Mouse (Mus musculus) 3134 (cell line): ENCODE data around the gene Trim17.

Experiments
- DNase-seq: peaks from one replicate; pipeline ENCODE4 v3.0.0-alpha.2; 2011; ENCODE audit warnings: low spot score; ENCODE audit not compliant: insufficient read length; ENCODE audit errors: extremely low read depth

Gene Trim17

DNA sequence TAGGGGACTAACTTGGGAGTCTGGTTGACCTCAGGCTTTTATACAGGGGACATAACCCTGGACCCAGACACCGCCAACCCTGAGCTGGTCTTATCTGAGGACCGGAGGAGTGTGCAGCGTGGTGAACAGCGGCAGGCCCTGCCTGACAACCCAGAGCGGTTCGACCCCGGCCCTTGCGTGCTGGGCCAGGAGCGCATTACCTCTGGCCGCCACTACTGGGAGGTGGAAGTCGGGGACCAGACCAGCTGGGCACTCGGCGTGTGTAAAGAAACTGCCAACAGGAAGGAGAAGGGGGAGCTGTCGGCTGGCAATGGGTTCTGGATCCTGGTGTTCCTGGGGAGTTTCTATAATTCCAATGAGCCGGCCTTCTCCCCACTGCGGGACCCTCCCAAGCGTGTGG lies 35.7 kb downstream of the Trim17 start:
- no peak for DNase-seq

DNA sequence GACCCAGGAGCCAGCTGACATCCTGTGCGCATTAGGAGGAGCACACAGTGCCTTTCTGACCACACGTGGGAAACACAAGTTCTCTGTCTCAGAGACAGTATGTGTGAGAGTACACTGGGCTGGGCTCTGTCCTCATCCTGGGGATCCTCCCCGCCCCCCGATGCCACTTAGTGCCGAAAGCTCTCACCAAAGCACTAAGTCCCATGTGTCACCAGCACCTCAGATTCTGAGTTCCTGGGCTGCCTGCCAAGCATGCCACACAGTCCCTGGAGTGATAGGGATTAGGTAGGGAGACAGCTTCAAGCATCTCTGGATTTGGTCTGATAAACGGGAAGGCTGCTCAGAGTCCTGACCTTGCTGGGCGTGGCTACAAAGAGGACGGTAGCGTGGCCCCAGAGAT lies 36.3 kb downstream of the Trim17 start:
- no peak for DNase-seq

DNA sequence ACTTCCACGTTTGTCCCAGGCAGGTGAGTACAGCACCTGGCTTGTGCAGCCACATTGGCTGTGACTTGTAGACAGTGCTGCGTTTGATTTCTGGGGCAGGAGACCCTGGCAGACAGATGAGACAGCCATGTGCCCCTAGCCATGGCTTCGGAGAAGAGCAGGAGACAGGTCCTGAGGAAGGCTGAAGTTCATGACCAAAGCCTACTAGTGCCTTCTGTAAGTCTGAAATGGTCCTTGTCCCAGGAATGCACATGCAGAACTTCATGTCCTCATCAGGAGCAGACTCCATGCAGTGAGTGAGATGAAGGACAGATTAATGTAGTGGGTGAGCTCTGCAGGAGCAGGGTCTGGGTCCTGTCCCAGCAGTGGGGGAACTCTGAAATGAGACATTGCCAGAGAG lies 37.4 kb downstream of the Trim17 start:
- DNase-seq = no peak

DNA sequence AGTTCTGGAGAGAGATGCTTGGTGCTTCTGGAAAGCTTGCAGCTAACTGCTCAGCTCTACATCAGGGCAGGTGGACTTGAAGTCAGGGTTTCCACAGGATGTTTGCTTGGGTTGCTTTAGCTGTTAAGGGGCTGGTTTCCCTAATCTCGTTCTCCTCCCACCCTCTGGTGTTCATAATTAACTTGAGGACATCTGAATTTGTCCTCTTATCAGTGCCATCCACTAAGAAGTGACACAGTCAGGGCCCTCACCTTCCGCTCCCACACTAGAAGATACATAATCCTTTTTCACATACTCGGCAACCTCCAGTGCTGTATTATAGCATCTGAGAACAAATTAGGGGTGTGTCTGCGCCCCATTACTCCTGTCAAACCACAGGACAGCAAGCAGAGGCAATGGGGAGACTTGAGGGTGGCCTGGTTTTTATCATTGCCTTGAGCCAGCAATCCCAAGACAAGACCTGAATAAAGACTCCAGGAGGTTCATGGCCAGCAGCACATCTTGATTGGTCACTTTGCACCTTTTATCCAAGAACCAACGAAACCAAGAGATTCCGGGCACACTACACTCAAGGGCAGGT lies 38.7 kb downstream of the Trim17 start:
- DNase-seq = no peak

DNA sequence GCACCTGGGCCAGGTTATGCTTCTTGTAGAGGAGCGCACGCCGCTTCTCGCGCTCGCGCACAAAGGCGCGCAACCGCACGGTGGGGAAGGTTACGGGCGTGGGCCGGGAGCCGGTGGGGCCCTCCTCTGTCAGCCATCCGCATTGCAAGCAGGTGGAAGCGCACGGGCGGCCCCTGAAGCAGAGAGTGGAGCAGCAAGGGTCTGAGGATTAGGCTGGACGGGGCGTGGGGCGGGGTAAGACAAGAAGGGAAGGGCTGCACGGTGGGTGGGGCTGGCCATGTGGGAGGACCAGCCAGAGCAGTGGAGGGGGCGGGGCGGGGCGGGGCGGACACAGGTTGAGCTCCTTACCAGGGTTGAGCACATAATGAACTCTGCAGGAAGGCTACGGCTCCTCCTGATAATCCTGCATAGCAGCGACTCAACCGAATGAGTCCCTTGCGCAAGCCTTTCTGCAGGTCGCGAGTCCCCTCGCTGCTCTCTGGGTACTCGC lies 39.9 kb downstream of the Trim17 start:
- DNase-seq = no peak

DNA sequence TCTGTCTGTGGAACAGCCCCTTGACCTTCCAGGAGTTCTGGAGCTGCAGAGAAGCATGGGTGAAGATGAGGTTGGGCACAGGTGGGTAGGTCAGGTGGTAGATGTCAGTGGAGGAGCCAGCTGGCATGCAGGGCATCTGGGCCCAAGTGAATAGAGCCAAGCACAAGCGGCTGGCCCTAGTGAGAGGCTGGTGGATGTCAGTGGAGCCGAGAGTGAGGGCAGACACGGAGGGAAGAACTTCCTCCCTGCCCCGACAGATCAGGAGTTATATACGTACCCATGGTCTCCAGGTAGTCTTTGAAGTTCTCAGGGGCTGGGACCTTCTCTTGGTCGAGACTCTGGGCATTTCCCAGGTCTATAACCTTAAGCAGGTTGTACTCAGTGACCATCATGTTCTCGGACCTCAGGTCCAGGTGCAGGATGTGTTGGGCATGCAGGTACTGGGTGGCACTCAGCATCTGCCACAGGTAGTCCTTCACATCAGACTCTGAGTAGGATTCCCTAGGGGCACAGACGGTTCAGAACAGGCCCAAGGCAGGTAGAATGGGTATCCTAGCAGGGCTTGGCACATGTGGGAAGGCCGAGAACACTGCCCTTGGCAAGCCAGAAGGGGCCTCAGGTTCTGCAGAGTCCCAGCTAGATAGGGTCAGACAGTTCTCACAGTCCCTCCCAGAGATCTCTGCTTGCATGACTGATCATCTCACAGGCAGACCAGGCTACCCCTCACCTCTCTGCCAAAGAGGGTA lies 40.7 kb downstream of the Trim17 start:
- DNase-seq = no peak

DNA sequence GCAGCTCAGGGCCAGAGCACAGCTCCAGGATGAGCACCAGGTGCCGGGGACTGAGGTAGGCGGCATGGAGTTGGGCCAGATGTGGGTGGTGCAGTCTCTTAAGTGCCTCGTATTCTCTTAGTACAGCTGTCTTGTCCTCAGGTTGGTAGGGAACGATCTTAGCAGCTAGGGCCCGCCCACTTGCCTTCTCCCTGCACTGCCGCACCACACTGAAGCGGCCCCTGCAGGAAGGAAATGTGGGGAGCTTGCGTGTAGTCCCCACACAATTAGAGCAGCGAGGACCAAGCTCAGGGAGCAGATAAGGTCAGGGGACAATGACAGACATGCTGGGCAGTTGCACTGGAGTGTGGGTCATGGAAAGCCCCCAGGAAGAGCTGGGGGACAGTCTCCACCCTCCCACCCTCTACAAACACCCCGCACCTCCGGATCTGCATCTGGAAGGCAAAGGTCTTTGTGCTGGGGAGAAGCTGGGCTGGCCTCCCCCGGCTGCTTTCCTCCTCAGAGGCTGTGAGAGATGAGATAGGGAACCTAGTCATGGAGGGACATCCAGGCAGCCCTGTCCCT lies 41.4 kb downstream of the Trim17 start:
- DNase-seq = no peak

DNA sequence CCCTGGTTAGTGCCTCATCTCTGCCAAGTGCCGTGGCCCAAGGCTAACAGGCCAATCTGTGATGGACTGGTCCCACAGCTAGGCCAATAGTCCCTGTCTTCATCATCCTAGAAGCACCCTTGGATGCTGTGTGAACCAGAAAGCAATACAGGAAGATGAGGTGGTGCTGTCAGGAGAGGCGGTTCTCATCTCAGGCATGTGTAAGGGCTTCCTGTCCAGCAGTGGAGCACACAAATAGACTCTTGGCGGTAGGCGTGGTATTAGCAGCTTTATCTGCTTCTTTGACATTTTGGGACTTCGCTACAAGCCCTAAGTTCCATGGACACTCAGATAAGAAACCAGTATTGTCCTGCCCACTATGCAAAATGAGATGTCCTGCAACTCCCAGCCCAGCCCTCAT lies 43.1 kb downstream of the Trim17 start:
- no peak for DNase-seq

DNA sequence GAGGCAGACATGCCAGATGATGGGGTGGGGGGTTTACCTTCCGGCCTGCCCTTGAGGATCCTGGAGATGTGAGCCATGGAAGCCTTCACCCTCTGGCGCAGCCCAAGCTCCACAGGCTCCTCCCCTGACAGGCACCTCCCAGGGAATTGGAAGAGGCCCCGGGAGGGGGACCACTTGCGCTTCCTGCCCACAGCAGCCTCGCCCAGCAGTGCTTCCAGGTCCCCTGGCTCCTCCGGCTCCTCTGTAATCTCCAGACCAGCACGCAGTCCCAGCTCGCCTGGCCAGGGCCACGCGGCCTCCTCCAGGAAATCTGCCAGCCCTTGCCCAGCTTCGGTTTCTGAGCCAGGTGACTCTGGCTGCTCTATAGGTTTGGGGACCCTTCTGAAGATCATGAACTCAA lies 44.7 kb downstream of the Trim17 start:
- no peak for DNase-seq

DNA sequence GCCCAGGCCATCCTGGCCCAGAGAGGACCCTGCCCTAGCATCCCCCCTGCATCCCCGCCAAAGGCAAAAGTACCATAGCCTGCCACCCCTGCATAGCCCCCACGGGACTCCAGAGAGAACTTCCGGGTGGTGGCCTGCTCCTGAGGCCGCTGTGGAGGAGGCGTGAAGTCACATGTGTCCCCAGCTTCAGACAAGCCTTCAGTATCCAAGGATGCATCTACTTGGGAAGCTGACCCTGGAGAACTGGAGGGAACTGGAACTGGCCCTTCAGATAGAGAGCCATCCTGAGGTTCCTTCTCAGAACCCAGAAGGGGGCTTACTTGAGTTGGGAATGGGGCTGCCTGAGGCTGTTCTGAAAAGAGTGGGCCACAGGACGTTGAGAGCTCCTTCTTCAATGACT lies 45.3 kb downstream of the Trim17 start:
- no peak for DNase-seq

DNA sequence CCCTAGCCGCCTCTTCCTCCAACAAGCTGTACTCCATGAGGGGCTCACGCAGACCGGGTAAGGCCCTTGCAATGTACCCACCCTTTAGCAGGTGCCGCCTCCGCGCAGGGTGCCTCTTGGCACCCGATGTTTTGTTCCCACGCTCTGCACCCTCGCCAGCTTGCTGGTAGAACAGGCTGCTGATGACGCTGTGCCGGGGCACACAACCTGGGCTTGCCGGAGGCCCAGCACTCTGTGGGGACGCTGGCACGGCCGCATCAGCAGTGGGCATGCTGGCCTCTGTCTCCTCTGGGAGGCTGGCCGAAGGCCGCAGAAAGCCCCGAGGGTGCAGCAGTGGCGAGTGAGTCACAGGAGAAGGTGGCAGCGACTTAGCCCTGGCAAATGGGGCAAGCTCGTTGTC lies 46.1 kb downstream of the Trim17 start:
- DNase-seq = peak; percentile 91

DNA sequence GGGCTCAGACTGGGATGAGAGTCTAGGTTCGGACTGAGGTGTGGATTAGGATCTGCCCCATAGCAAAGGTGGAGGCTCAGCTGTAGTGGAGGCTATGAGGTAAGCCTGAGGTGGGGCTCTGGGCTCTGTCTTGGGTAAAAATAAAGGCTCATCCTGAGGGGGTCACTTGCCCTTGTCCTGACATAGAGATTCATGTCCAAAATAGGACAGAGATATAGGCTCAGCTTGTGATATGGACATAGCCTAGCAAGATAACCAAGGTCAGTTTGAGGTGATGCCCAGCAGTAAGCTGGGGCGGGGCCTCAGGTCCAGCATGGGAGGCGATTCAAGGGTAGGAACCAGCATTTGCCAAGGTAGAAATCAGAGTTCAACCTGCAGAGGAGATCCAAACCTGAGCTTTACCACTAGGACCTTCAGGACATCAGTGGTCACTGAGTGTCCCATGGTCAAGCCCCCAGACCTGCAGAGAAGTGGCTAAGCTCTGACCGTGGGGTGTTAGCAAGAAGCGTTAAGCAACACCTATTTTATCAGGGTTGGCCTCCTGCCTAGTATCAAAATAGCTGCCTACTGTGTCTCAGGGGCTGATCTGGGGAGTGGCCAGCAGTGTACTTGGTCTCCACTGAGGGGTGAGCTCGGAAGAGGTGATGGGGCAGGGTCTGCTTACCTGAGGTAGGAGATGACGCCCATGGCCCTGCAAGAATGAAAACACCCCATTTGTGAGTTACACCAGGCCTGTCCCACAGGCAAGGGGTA lies 48.0 kb downstream of the Trim17 start:
- DNase-seq = no peak

DNA sequence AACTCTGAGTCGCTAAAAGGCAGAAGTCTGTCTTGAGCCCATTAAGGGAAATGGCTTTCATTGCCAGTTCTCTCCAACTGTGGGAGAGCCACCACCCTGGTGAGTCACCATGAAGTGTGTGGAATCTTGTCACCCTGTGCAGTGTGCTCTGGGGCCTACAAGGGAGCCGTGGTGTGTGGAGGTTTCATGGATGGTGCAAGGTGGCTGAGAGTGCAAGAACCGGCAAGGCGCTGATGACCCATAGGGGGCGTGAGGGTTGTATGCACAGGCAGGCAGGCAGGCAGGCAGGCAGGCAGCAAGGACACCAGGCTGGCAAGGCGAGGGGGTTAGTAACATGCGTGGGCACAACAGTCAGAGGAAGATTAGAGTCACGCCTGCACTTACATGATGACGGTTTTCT lies 60.6 kb downstream of the Trim17 start:
- DNase-seq = peak; percentile 67
